Mouse (Mus musculus) midbrain, embryonic 14.5 days (tissue): Measurements from ENCODE around the gene Nrros. TPM values are rescaled to one million over a fixed set of nuclear protein-coding genes. Genes with fewer than 3 reads are reported as not detected.
"Not testable (repeated sequence)": the region's sequence is repeated elsewhere in the genome, so short reads cannot be mapped to it uniquely, and the experiment has no call there.

Source experiments
- ATAC-seq: fragments of 200-750 bp; cut with Nextera tagmentation; 2 replicates; pipeline ENCODE4 v1.8.0; 2017; ENCODE audit warnings: moderate number of reproducible peaks, moderate library complexity; ENCODE audit not compliant: low FRiP score, low TSS enrichment
- DNase-seq: peaks from one replicate; pipeline ENCODE4 v3.0.0-alpha.2; 2015
- H3K27ac ChIP-seq: fragments of 300-500 bp; sonication (generic); replicated peaks from 2 replicates; pipeline ENCODE4 v1.5.1; 2014; ENCODE audit warnings: mild to moderate bottlenecking, low read depth, low read length, moderate library complexity
- H3K27me3 ChIP-seq: fragments of 300-500 bp; sonication (generic); 2 replicates; pipeline ENCODE4 v1.6.1; 2014; ENCODE audit warnings: low read length, control low read depth, mixed read lengths; ENCODE audit not compliant: control insufficient read depth, insufficient read depth
- H3K36me3 ChIP-seq: fragments of 300-500 bp; sonication (generic); 2 replicates; pipeline ENCODE4 v1.6.1; 2014; ENCODE audit warnings: low read length, control low read depth; ENCODE audit not compliant: control insufficient read depth, insufficient read depth
- H3K4me1 ChIP-seq: fragments of 300-500 bp; sonication (generic); 2 replicates; pipeline ENCODE4 v1.6.1; 2014; ENCODE audit warnings: mild to moderate bottlenecking, antibody characterized with exemption, low read length, control low read depth; ENCODE audit not compliant: control insufficient read depth, insufficient read depth
- H3K4me2 ChIP-seq: fragments of 300-500 bp; sonication (generic); 2 replicates; pipeline ENCODE4 v1.6.1; 2014; ENCODE audit warnings: mild to moderate bottlenecking, low read length, moderate library complexity
- H3K4me3 ChIP-seq: fragments of 300-500 bp; sonication (generic); replicated peaks from 2 replicates; pipeline ENCODE4 v1.5.1; 2014; ENCODE audit warnings: low read depth, low read length
- H3K9ac ChIP-seq: fragments of 300-500 bp; sonication (generic); replicated peaks from 2 replicates; pipeline ENCODE4 v1.6.1; 2014; ENCODE audit warnings: mild to moderate bottlenecking, low read length, moderate library complexity
- H3K9me3 ChIP-seq: fragments of 300-500 bp; sonication (generic); 2 replicates; pipeline ENCODE4 v1.6.1; 2016; ENCODE audit warnings: low read length, control low read depth, mixed read lengths; ENCODE audit not compliant: control insufficient read depth
- WGBS: fragments of 180-500 bp; shearing (Covaris S2); extraction: QIAGEN DNeasy Blood & Tissue Kit; methylation state at CpG from one replicate; pipeline ENCODE4 v1.1.7; 2014; 5-methylcytosine and 5-hydroxymethylcytosine counted together
- polyA plus RNA-seq: library from polyadenylated mRNA; unstranded; fragments of >200 nt; fragmentation: Nextera tagmentation; extraction: Ambion mirVana; gene quantifications from 2 replicates; pipeline ENCODE4 v1.2.1, GENCODE M21; 2014

The Nrros gene
- polyA plus RNA-seq, 1 experiment from 2014 or later, result 8.7 TPM

DNA sequence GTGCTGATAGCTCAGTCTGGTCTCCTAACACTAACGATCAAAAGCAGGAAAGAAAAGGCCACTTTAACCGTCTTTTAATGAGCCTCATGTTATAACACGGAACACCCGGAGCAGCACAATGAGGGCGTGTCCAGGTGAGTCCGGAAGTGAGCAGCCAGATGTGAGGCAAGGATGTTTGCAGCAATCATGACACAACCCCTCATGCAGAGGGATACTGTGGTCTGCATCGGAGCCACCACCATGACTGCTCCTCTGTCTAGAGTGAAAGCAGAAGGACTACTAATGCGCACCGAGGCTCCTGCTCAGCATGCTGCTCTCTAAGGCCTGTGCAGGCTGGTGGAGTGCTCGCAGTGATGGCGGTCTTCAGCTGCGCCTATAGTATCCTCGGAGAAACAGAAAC lies 63.1 kb downstream of the Nrros start:
- Histone ChIP-seq H3K4me1 (peaks cover 14% of the 10 kb centered on the region), H3K9me3 (no peaks in the 10 kb centered on the region), H3K9ac (no peak overlapping the region), H3K27ac (no peak overlapping the region), H3K4me3 (no peak overlapping the region), H3K36me3 (peaks cover 39% of the 10 kb centered on the region), H3K27me3 (no peaks in the 10 kb centered on the region), H3K4me2 (no peak overlapping the region)
- 93% methylated on average over 13 of the region's 13 CpGs for WGBS
- ATAC-seq (no peak), DNase-seq (no peak)

DNA sequence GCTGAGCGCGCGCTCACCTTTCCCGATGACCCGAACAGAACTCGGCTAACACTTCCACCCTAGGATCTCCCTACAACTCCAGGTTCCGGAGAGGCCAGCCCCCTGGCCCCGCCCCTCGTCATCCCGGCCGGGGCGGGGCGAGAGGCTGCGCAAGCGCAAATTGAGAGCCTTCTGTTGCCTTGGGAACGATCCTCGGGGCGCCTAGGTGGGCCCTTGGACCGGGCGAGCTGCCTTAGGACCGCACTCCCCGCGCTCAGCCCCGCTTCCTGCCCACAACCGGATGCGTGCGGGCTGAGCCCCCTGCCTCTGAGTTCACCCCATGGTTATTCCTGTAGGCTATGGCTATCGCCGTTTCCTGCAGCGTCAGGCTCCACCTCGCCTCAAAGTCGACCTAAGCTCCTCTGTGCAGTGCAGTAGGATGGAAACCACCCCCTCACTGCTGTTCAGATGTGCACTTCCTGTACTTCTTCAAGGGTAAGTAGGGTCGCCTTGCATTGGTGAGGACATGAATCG lies 65.7 kb downstream of the Nrros start, which contains the start of the genes Pigx and Cep19:
Gene Pigx, minus strand, starts transcription at position 103 of the 513 bp plus-strand sequence.
Gene Cep19, plus strand, starts transcription at position 163 of the 513 bp plus-strand sequence.
- H3K9ac ChIP-seq, result peak within 1 kb of the TSS; percentile 84
- peak; percentile 97 for ATAC-seq
- peak within 1 kb of the TSS; percentile 80 for H3K4me2 ChIP-seq
- H3K9me3 ChIP-seq, result no peaks in the 10 kb centered on the region
- WGBS, result under 1% methylated on average over 34 of the region's 34 CpGs
- DNase-seq, result peak; percentile 97
- H3K27me3 ChIP-seq, result no peaks in the 10 kb centered on the region
- H3K36me3 ChIP-seq, result peaks cover 28% of the 10 kb centered on the region
- H3K4me1 ChIP-seq, result peaks cover 14% of the 10 kb centered on the region
- H3K27ac ChIP-seq, result peak within 1 kb of the TSS; percentile 80
- H3K4me3 ChIP-seq, result peak within 1 kb of the TSS; percentile 98

DNA sequence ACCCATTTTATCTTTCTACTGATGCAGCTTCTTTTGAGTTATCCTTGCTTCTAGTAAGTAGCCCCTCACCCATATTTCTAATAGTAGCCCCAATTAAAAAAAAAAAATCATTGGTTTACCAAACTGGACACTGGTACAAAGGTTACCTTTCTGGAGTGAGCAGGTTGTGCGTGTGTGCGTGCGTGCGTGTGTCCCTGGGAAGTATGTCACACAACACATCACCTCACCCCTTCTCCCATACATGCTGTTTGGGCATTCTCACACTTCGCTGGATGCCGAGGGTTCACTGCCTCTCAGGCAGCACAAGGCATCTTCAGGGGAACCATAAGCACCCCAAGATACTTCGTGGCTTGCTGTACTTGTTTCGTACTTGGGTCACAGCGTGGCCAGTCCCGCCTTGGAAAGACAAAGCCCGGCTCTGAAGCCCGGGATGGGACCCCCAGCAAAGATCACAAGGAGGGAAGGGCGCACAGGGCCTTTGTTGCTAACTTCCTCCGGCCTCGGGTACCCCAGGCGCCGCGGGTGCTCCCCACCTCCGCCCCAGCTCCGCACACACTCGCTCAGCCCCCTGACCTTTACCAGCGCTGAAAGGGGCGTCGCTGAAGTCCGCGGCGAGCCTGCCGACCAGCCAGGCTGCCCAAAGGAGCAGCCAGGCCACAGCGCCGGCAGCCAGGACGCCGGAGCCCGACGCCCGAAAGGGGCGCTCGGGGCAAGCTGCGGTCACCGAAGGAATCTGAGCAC lies 66.3 kb downstream of the Nrros start:
- Histone ChIP-seq H3K9ac (peak overlapping the region; percentile 84), H3K9me3 (no peaks in the 10 kb centered on the region), H3K36me3 (peaks cover 27% of the 10 kb centered on the region), H3K4me2 (peak overlapping the region; percentile 80), H3K27me3 (no peaks in the 10 kb centered on the region), H3K27ac (peak overlapping the region; percentile 80), H3K4me1 (peaks cover 14% of the 10 kb centered on the region), H3K4me3 (peak overlapping the region; percentile 98)
- DNase-seq (no peak), ATAC-seq (peak; percentile 80)
- WGBS, result under 1% methylated on average over 39 of the region's 39 CpGs

DNA sequence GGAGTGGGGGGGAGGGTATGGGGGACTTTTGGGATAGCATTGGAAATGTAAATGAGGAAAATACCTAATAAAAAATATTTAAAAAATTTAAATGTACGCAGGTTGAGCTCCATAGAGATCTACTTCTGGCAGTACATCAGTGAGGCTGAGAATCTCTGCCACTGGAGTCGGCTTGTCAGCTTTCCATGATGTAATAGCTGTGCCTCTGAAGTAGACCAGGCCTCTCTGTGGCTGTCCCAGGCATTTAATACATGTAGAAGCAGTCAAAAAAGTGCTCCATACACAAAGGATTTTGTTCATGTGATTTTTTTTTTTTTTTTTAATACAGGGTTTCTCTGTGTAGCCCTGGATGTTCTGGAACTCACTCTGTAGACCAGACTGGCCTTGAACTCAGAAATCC lies 67.6 kb downstream of the Nrros start:
- DNase-seq, ATAC-seq, H3K27me3 ChIP-seq, H3K27ac ChIP-seq, H3K9ac ChIP-seq, H3K9me3 ChIP-seq, H3K4me3 ChIP-seq, H3K4me2 ChIP-seq: not testable (repeated sequence)
- H3K36me3 ChIP-seq, result peaks cover 14% of the 10 kb centered on the region
- WGBS, result 93% methylated on average over 2 of the region's 2 CpGs
- H3K4me1 ChIP-seq, result peaks cover 14% of the 10 kb centered on the region

Other genes starting within 250 kb of the Nrros start
- gene Pigz, start 231.7 kb downstream of the Nrros start, polyA plus RNA-seq, result 2.0 and 3.1 TPM in 2 replicates
- 115 and 132 TPM in 2 replicates for gene 0610012G03Rik, start 217.1 kb downstream of the Nrros start, polyA plus RNA-seq
- gene Ncbp2, start 217.1 kb downstream of the Nrros start, polyA plus RNA-seq, result 99.9 and 104 TPM in 2 replicates
- 11.8 and 12.1 TPM in 2 replicates for gene Senp5, start 162.3 kb downstream of the Nrros start, polyA plus RNA-seq
- 38.7 and 47.2 TPM in 2 replicates for gene Pak2, start 86.3 kb downstream of the Nrros start, polyA plus RNA-seq
- gene Pigx, start 65.9 kb downstream of the Nrros start, polyA plus RNA-seq, result 119 and 125 TPM in 2 replicates
- gene Cep19, start 65.8 kb downstream of the Nrros start, polyA plus RNA-seq, result 47.5 and 50.9 TPM in 2 replicates
- gene Bex6, start 14.2 kb upstream of the Nrros start, polyA plus RNA-seq, result not detected in 2 replicates
- 15.0 and 15.6 TPM in 2 replicates for gene Fbxo45, start 81.6 kb upstream of the Nrros start, polyA plus RNA-seq
- 12.8 and 15.6 TPM in 2 replicates for gene Wdr53, start 81.6 kb upstream of the Nrros start, polyA plus RNA-seq
- gene Smco1, start 105.9 kb upstream of the Nrros start, polyA plus RNA-seq, result not detected in 2 replicates
- gene Rnf168, start 111.9 kb upstream of the Nrros start, polyA plus RNA-seq, result 22.0 and 25.7 TPM in 2 replicates
- 29.1 and 30.0 TPM in 2 replicates for gene Ubxn7, start 166.7 kb upstream of the Nrros start, polyA plus RNA-seq
- not detected in 2 replicates for gene Tm4sf19, start 234.9 kb upstream of the Nrros start, polyA plus RNA-seq